Comparison of ENCODE assay signal across 9 mouse cellular contexts in genomic region chr6:124740211-124740887, GRCm38 (mm10). TPM values are rescaled to one million over a fixed set of nuclear protein-coding genes. Genes with fewer than 3 reads are reported as not detected.
DNase-seq lines count a peak whose midpoint lies in the region; ATAC-seq lines count a peak whose summit lies in the region.
"Had no signal": no experiment of that assay in that cellular context is flagged by ENCODE, and none has a peak within 500 bp of the region (broad histone marks: within the 10 kb centered on the region; RNA-seq: fewer than 3 reads in every experiment).

No protein-coding gene starts in this region.

- no peaks in the 10 kb centered on the region; the same call in 1 of the 2 replicates for H3K36me3 ChIP-seq in erythroblast, embryonic 14.5 days (ENCODE audit: control insufficient read depth)
- peaks cover 26% of the 10 kb centered on the region for H3K36me3 ChIP-seq in intestine, embryonic 14.5 days (ENCODE audit: control insufficient read depth, insufficient read depth, low read length)
- H3K36me3 ChIP-seq in lung, embryonic 15.5 days: peaks cover 27% of the 10 kb centered on the region

- H3K4me1 ChIP-seq in erythroblast, embryonic 14.5 days (ENCODE audit: control insufficient read depth): peaks cover 52% of the 10 kb centered on the region
- H3K4me1 ChIP-seq in intestine, embryonic 14.5 days (replicated peaks; ENCODE audit: control insufficient read depth, insufficient read depth, low read length): peaks cover 27% of the 10 kb centered on the region
- peaks cover 34% of the 10 kb centered on the region for H3K4me1 ChIP-seq in lung, embryonic 15.5 days

- H3K4me3 ChIP-seq in erythroblast, embryonic 14.5 days (replicated peaks): peak overlapping the region; percentile 75
- peak overlapping the region; percentile 59 for H3K4me3 ChIP-seq in intestine, embryonic 14.5 days (ENCODE audit: low read depth, low read length)
- H3K4me3 ChIP-seq in lung, embryonic 15.5 days: peak overlapping the region; percentile 63

- peak overlapping the region; percentile 74 for H3K9ac ChIP-seq in intestine, embryonic 14.5 days (ENCODE audit: low read length)
- peak overlapping the region; percentile 89 for H3K9ac ChIP-seq in lung, embryonic 15.5 days

- WGBS in intestine, embryonic 14.5 days: under 1% methylated on average over 26 of the region's 29 CpGs
- 0% methylated on average over 29 of the region's 29 CpGs for WGBS in lung, embryonic 15.5 days

- H3K4me2 ChIP-seq in intestine, embryonic 14.5 days (ENCODE audit: low read length): peak overlapping the region; percentile 71
- peak overlapping the region; percentile 84 for H3K4me2 ChIP-seq in lung, embryonic 15.5 days

- peak overlapping the region; percentile 95 for H3K27ac ChIP-seq in intestine, embryonic 14.5 days (ENCODE audit: low read depth)
- H3K27ac ChIP-seq in lung, embryonic 15.5 days: peak overlapping the region; percentile 99

- peak; percentile 43 to 53 for DNase-seq in spleen, postnatal 14 days (ENCODE audit: low spot score in 2 of 2)
- no peak for DNase-seq in spleen, postnatal 10 days (ENCODE audit: low spot score in 2 of 2)
- DNase-seq in adrenal gland, postnatal 14 days: peak; percentile 75
- peak; percentile 91 for DNase-seq in intestine, embryonic 14.5 days (ENCODE audit: low spot score)
- peak; percentile 62 to 76 for DNase-seq in right cerebral cortex, adult 2 months (ENCODE audit: low spot score in 2 of 2)
- no peak for DNase-seq in frontal cortex, postnatal 25 days (ENCODE audit: low spot score in 2 of 2)

- no peaks in the 10 kb centered on the region for H3K27me3 ChIP-seq in erythroblast, embryonic 14.5 days (ENCODE audit: control insufficient read depth)
- no peaks in the 10 kb centered on the region for H3K27me3 ChIP-seq in intestine, embryonic 14.5 days (replicated peaks; ENCODE audit: control insufficient read depth, insufficient read depth, low read length)
- no peaks in the 10 kb centered on the region for H3K27me3 ChIP-seq in lung, embryonic 15.5 days

- peak; percentile 6; the same call in 1 of the 2 replicates for ATAC-seq in intestine, embryonic 14.5 days (replicated peaks; ENCODE audit: low FRiP score, low TSS enrichment, low read depth)
- ATAC-seq in lung, embryonic 15.5 days (ENCODE audit: borderline replicate concordance, extremely low read depth, low FRiP score, low TSS enrichment): peak; percentile 8

- no peaks in the 10 kb centered on the region for H3K9me3 ChIP-seq in erythroblast, embryonic 14.5 days (ENCODE audit: control insufficient read depth, low read length)
- no peaks in the 10 kb centered on the region for H3K9me3 ChIP-seq in intestine, embryonic 14.5 days (ENCODE audit: control insufficient read depth, low read length)
- H3K9me3 ChIP-seq in lung, embryonic 15.5 days: no peaks in the 10 kb centered on the region

RNA-seq across cellular contexts. Expression of gene Grcc10, which starts 0.8 kb away (rescaled TPM):
- total RNA-seq in adrenal gland, postnatal 14 days (2021): 338 and 346 TPM in 2 replicates
- 0.95 and 2.7 TPM in 2 replicates for polyA plus RNA-seq in erythroblast, embryonic 14.5 days (2012)
- 440 and 466 TPM in 2 replicates for polyA plus RNA-seq in intestine, embryonic 14.5 days (2014; fragmentation: Nextera tagmentation; extraction: Ambion mirVana)
- polyA plus RNA-seq in lung, embryonic 15.5 days (2015; fragmentation: Nextera tagmentation; extraction: Ambion mirVana): 406 and 416 TPM in 2 replicates

RNA-seq across cellular contexts. Expression of gene Ptpn6, which starts 1.8 kb away (rescaled TPM):
- total RNA-seq in adrenal gland, postnatal 14 days (2021): 7.3 and 23.1 TPM in 2 replicates
- polyA plus RNA-seq in erythroblast, embryonic 14.5 days (2012): 0.20 and 0.68 TPM in 2 replicates
- 11.7 and 14.1 TPM in 2 replicates for polyA plus RNA-seq in intestine, embryonic 14.5 days (2014; fragmentation: Nextera tagmentation; extraction: Ambion mirVana)
- polyA plus RNA-seq in lung, embryonic 15.5 days (2015; fragmentation: Nextera tagmentation; extraction: Ambion mirVana): 17.3 and 24.3 TPM in 2 replicates

RNA-seq across cellular contexts. Expression of gene Gm45234, which starts 15.5 kb away (rescaled TPM):
- total RNA-seq in adrenal gland, postnatal 14 days (2021): not detected in 2 replicates
- polyA plus RNA-seq in erythroblast, embryonic 14.5 days (2012): 0.02 and 0.04 TPM in 2 replicates
- not detected in 2 replicates for polyA plus RNA-seq in intestine, embryonic 14.5 days (2014; fragmentation: Nextera tagmentation; extraction: Ambion mirVana)
- polyA plus RNA-seq in lung, embryonic 15.5 days (2015; fragmentation: Nextera tagmentation; extraction: Ambion mirVana): not detected in 2 replicates
- total RNA-seq: layer of hippocampus, adult 18-20 months had no signal

RNA-seq across cellular contexts. Expression of gene Atn1, which starts 16.0 kb away (rescaled TPM):
- 70.3 and 84.6 TPM in 2 replicates for total RNA-seq in adrenal gland, postnatal 14 days (2021)
- polyA plus RNA-seq in erythroblast, embryonic 14.5 days (2012): 0.14 and 0.32 TPM in 2 replicates
- 12.1 TPM in 2 replicates for polyA plus RNA-seq in intestine, embryonic 14.5 days (2014; fragmentation: Nextera tagmentation; extraction: Ambion mirVana)
- polyA plus RNA-seq in lung, embryonic 15.5 days (2015; fragmentation: Nextera tagmentation; extraction: Ambion mirVana): 15.6 and 16.1 TPM in 2 replicates

RNA-seq across cellular contexts. Expression of gene Phb2, which starts 28.2 kb away (rescaled TPM):
- 392 and 412 TPM in 2 replicates for total RNA-seq in adrenal gland, postnatal 14 days (2021)
- polyA plus RNA-seq in erythroblast, embryonic 14.5 days (2012): 19.9 and 21.8 TPM in 2 replicates
- 414 and 436 TPM in 2 replicates for polyA plus RNA-seq in intestine, embryonic 14.5 days (2014; fragmentation: Nextera tagmentation; extraction: Ambion mirVana)
- polyA plus RNA-seq in lung, embryonic 15.5 days (2015; fragmentation: Nextera tagmentation; extraction: Ambion mirVana): 327 and 340 TPM in 2 replicates

Comparison
In these comparisons a context has a peak if more than half of its experiments do, and no peak if none do; other contexts are left out.
1. DNase-seq: peak in spleen, postnatal 14 days (2 of 2), adrenal gland, postnatal 14 days (single experiment), intestine, embryonic 14.5 days (single experiment) and right cerebral cortex, adult 2 months (2 of 2); none in spleen, postnatal 10 days (0 of 2) and frontal cortex, postnatal 25 days (0 of 2).
2. RNA of gene Grcc10, which starts 0.8 kb away (polyA plus RNA-seq): 440 to 466 TPM in intestine, embryonic 14.5 days and 406 to 416 TPM in lung, embryonic 15.5 days; 0.95 to 2.7 TPM in erythroblast, embryonic 14.5 days; every median in the first group is over 100 times any median in the second.
3. Peak in every context shown above with its lines, with median percentiles within 50 percentile points of each other: H3K4me3 ChIP-seq.